In the genomic region with DNA sequence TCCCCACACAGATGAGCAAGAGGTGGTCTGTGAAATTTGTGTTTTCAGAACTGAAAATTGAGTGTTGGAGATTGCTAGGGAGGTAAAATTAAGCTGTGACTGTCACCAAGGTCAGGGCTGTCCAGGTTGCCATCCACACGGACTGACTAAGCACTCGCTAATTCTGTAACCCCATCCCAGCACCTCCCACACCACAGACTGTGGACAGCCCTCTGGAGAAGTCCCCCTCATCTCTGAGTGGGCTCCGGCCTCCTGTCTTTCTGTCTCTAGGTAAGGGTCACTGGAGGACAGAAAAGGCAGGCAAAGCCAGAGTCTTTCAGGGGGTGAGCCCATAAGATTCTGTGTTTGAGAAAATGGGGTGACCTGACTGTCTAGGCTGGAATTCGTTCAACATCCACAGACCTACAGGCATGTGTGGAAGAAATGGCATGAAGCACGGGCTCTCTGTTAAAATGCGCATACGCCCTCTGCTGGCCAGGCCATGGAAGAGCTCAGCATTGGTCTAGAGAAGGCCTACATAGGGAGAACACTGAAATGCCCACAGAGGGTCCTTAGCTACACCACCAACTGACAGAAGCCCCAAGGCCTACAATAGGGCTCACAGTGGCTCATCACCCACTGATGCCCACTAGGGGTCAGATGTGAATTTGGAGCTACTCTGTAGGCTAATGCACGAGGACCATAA, we compare ENCODE assay signal across 9 mouse cellular contexts. TPM values are rescaled to one million over a fixed set of nuclear protein-coding genes. Genes with fewer than 3 reads are reported as not detected.
A peak's percentile ranks its signal among the peaks of the same experiment; 100 is the strongest.
DNase-seq lines count a peak whose midpoint lies in the region; ATAC-seq lines count a peak whose summit lies in the region.
"Had no signal": no experiment of that assay in that cellular context is flagged by ENCODE, and none has a peak within 500 bp of the region (broad histone marks: within the 10 kb centered on the region; RNA-seq: fewer than 3 reads in every experiment).

No protein-coding gene starts in this region.

- H3K4me2 ChIP-seq in forebrain, embryonic 15.5 days (replicated peaks), result no peak overlapping the region
- H3K4me2 ChIP-seq in hindbrain, embryonic 11.5 days (replicated peaks; ENCODE audit: low read depth, low read length), result no peak overlapping the region

- peak; percentile 84 for ATAC-seq in forebrain, embryonic 15.5 days (replicated peaks)
- peak; percentile 75; the same call in 1 of the 2 replicates for ATAC-seq in hindbrain, embryonic 11.5 days (ENCODE audit: low FRiP score)

- H3K4me3 ChIP-seq in forebrain, embryonic 15.5 days, result no peak overlapping the region
- no peak overlapping the region for H3K4me3 ChIP-seq in hindbrain, embryonic 11.5 days (ENCODE audit: low read depth, low read length)
- H3K4me3 ChIP-seq: megakaryocyte, embryonic 14.5 days had no signal

- no peak overlapping the region for H3K9ac ChIP-seq in forebrain, embryonic 15.5 days (replicated peaks)
- H3K9ac ChIP-seq in hindbrain, embryonic 11.5 days (ENCODE audit: low read depth, low read length), result no peak overlapping the region

- no peaks in the 10 kb centered on the region for H3K4me1 ChIP-seq in forebrain, embryonic 15.5 days
- H3K4me1 ChIP-seq in hindbrain, embryonic 11.5 days (replicated peaks; ENCODE audit: control insufficient read depth, insufficient read depth, low read length), result no peaks in the 10 kb centered on the region

- WGBS in forebrain, embryonic 15.5 days, result 36% methylated on average over 8 of the region's 8 CpGs
- 29% methylated on average over 8 of the region's 8 CpGs for WGBS in hindbrain, embryonic 11.5 days

- H3K27me3 ChIP-seq in forebrain, embryonic 15.5 days, result no peaks in the 10 kb centered on the region
- peaks cover 3% of the 10 kb centered on the region for H3K27me3 ChIP-seq in hindbrain, embryonic 11.5 days (ENCODE audit: control insufficient read depth, insufficient read depth, low read length)

- no peaks in the 10 kb centered on the region for H3K9me3 ChIP-seq in forebrain, embryonic 15.5 days
- no peaks in the 10 kb centered on the region for H3K9me3 ChIP-seq in hindbrain, embryonic 11.5 days (ENCODE audit: control insufficient read depth, low read length)
- H3K9me3 ChIP-seq: megakaryocyte, embryonic 14.5 days had no signal

- DNase-seq in MN1 (ENCODE audit: low spot score), result peak; percentile 81
- peak; percentile 75 for DNase-seq in cerebellum, adult 11 months
- DNase-seq in hindbrain, embryonic 11.5 days (ENCODE audit: low spot score), result peak; percentile 88
- peak; percentile 68 for DNase-seq in layer of hippocampus, adult 9-10 months (ENCODE audit: low spot score)
- DNase-seq in lung, postnatal 10 days, result peak; percentile 77
- peak; percentile 56 for DNase-seq in retina, adult 2 months (ENCODE audit: low read depth, low spot score)
- peak; percentile 82 for DNase-seq in thymus, postnatal 4 days

- no peaks in the 10 kb centered on the region for H3K36me3 ChIP-seq in forebrain, embryonic 15.5 days
- no peaks in the 10 kb centered on the region for H3K36me3 ChIP-seq in hindbrain, embryonic 11.5 days (ENCODE audit: control insufficient read depth, insufficient read depth, low read length)

- no peak overlapping the region for H3K27ac ChIP-seq in forebrain, embryonic 15.5 days (replicated peaks)
- no peak overlapping the region for H3K27ac ChIP-seq in hindbrain, embryonic 11.5 days (ENCODE audit: low read depth, low read length)

RNA-seq across cellular contexts. Expression of a gene that starts 54.1 kb away (rescaled TPM):
- 11.8 and 14.8 TPM in 2 replicates for polyA plus RNA-seq in forebrain, embryonic 15.5 days (2015; fragmentation: Nextera tagmentation; extraction: Ambion mirVana)
- 4.5 and 4.6 TPM in 2 replicates for polyA plus RNA-seq in hindbrain, embryonic 11.5 days (2014; fragmentation: Nextera tagmentation; extraction: Ambion mirVana)
